Mouse (Mus musculus) hindbrain, embryonic 15.5 days (tissue): ENCODE data around the gene Cdc42bpb. TPM values are rescaled to one million over a fixed set of nuclear protein-coding genes. Genes with fewer than 3 reads are reported as not detected.
A peak's percentile ranks its signal among the peaks of the same experiment; 100 is the strongest.

Experiments used
- ATAC-seq: fragments of 200-750 bp; cut with Nextera tagmentation; 2 replicates; pipeline ENCODE4 v1.8.0; 2017; ENCODE audit warnings: low read depth, moderate number of reproducible peaks, moderate TSS enrichment; ENCODE audit not compliant: low FRiP score
- H3K27ac ChIP-seq: fragments of 300-500 bp; sonication (generic); replicated peaks from 2 replicates; pipeline ENCODE4 v1.5.1; 2015; ENCODE audit warnings: mild to moderate bottlenecking, inconsistent platforms
- H3K27me3 ChIP-seq: fragments of 300-500 bp; sonication (generic); 2 replicates; pipeline ENCODE4 v1.6.1; 2015; ENCODE audit warnings: control low read depth, inconsistent platforms
- H3K36me3 ChIP-seq: fragments of 300-500 bp; sonication (generic); 2 replicates; pipeline ENCODE4 v1.6.1; 2015; ENCODE audit warnings: control low read depth, inconsistent platforms
- H3K4me1 ChIP-seq: fragments of 300-500 bp; sonication (generic); replicated peaks from 2 replicates; pipeline ENCODE4 v1.6.1; 2015; ENCODE audit warnings: control low read depth, inconsistent platforms
- H3K4me2 ChIP-seq: fragments of 300-500 bp; sonication (generic); 2 replicates; pipeline ENCODE4 v1.6.1; 2015; ENCODE audit warnings: moderate library complexity, mild to moderate bottlenecking, inconsistent platforms
- H3K4me3 ChIP-seq: fragments of 300-500 bp; sonication (generic); 2 replicates; pipeline ENCODE4 v1.5.1; 2015; ENCODE audit warnings: mild to moderate bottlenecking, inconsistent platforms
- H3K9ac ChIP-seq: fragments of 300-500 bp; sonication (generic); 2 replicates; pipeline ENCODE4 v1.6.1; 2015; ENCODE audit warnings: inconsistent platforms
- H3K9me3 ChIP-seq: fragments of 300-500 bp; sonication (generic); 2 replicates; pipeline ENCODE4 v1.6.1; 2016; ENCODE audit warnings: control low read depth, inconsistent platforms
- WGBS: fragments of 180-500 bp; shearing (Covaris S2); methylation state at CpG from one replicate; pipeline ENCODE4 v1.1.7; 2015; 5-methylcytosine and 5-hydroxymethylcytosine counted together
- polyA plus RNA-seq: library from polyadenylated mRNA; unstranded; fragments of >200 nt; fragmentation: Nextera tagmentation; extraction: Ambion mirVana; gene quantifications from 2 replicates; pipeline ENCODE4 v1.2.1, GENCODE M21; 2015

Cdc42bpb gene
- polyA plus RNA-seq, 1 experiment from 2014 or later = 42.4 TPM

DNA sequence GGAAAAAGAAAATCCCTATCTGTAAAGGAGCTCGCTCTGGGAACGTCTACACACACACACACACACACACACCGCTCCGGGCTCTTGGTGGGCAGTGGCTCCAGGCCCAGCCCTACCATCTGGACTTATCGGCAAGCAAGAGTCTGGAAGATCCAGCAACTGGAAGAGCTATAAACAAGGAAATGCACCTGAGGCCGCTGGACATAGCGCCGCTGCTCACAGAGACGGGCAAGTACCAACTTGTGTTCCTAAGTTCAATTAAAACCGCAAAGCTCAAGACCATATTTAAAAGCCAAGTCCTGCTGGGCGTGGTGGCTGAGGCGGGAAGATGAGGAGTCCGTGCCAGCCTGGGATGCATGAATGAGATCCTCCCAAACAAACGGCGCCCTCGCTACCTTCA lies 16.8 kb downstream of the Cdc42bpb start:
- no peaks in the 10 kb centered on the region for H3K9me3 ChIP-seq
- ATAC-seq = no peak
- no peak overlapping the region for H3K4me2 ChIP-seq
- no peak overlapping the region for H3K9ac ChIP-seq
- no peak overlapping the region for H3K27ac ChIP-seq
- no peaks in the 10 kb centered on the region for H3K36me3 ChIP-seq
- no peaks in the 10 kb centered on the region for H3K27me3 ChIP-seq
- H3K4me3 ChIP-seq = no peak overlapping the region
- peaks cover 61% of the 10 kb centered on the region for H3K4me1 ChIP-seq
- 79% methylated on average over 16 of the region's 16 CpGs for WGBS

- H3K9me3 ChIP-seq = no peaks in the 10 kb centered on the region
- peaks cover 62% of the 10 kb centered on the region for H3K4me1 ChIP-seq
- H3K4me3 ChIP-seq = no peak overlapping the region
- H3K27me3 ChIP-seq = no peaks in the 10 kb centered on the region
- H3K36me3 ChIP-seq = no peaks in the 10 kb centered on the region
- H3K27ac ChIP-seq = no peak overlapping the region
- ATAC-seq = no peak
- H3K4me2 ChIP-seq = no peak overlapping the region
- no peak overlapping the region for H3K9ac ChIP-seq
- 87% methylated on average over 8 of the region's 8 CpGs for WGBS
These were observed 21.3 kb downstream of the Cdc42bpb start for GRCm38 (mm10) chr12:111356216-111356615.

GRCm38 (mm10) chr12:111354142-111354541 lies 23.4 kb downstream of the Cdc42bpb start:
- Histone ChIP-seq H3K4me2 (no peak overlapping the region), H3K4me1 (peaks cover 56% of the 10 kb centered on the region), H3K36me3 (no peaks in the 10 kb centered on the region), H3K27ac (peak overlapping the region; percentile 23; the same call in 1 of the 2 replicates), H3K9ac (no peak overlapping the region), H3K27me3 (no peaks in the 10 kb centered on the region), H3K9me3 (no peaks in the 10 kb centered on the region), H3K4me3 (no peak overlapping the region)
- 77% methylated on average over 5 of the region's 5 CpGs for WGBS
- no peak for ATAC-seq

DNA sequence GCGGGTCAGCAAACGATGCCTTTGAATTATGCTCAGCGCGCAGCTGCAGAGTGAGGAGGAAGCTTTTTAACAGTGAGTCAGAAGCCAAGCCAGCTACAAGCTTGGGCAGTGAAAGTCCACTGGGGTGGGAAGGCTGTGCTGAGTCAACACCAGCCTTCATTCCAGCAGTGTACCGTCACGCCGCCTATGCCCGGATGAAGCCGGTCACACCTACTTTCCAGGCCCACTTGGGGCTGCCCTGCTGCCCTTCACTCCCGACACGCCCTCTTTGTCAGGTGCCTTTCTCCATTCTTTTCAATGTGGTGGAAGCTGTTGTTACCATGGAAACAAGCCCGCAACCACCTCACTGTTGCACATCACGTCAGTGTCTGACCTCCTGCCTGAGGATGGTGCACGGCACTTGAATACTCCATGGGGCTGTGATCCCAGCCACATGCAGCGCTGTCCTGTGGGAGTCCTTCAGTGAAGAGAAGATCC lies 24.0 kb downstream of the Cdc42bpb start:
- H3K4me2 ChIP-seq = peak overlapping the region; percentile 10; the same call in 1 of the 2 replicates
- no peaks in the 10 kb centered on the region for H3K36me3 ChIP-seq
- H3K27me3 ChIP-seq = no peaks in the 10 kb centered on the region
- H3K9ac ChIP-seq = no peak overlapping the region
- H3K9me3 ChIP-seq = no peaks in the 10 kb centered on the region
- no peak overlapping the region for H3K4me3 ChIP-seq
- peak; percentile 71 for ATAC-seq
- peaks cover 58% of the 10 kb centered on the region for H3K4me1 ChIP-seq
- WGBS = 28% methylated on average over 15 of the region's 15 CpGs
- H3K27ac ChIP-seq = peak overlapping the region; percentile 23

DNA sequence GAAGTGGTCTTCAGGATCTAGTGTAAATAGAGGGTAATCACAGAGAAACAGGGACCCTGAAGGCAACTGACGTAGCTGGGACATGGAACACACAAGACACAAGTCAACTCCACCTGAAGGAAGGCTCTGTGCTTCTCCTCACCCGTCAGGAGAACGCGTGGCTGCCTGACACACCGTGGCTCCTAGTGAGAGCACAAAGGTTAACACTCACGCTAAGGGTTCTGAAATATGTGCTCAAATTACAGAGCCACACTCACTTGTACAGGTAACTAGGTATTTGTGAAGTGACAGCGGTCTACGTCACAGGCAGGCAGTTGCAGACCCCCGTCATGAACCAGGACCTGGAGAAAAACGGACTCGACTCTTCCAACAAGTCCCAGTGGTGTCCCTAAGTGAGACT lies 24.5 kb downstream of the Cdc42bpb start:
- H3K4me1 ChIP-seq = peaks cover 53% of the 10 kb centered on the region
- H3K9ac ChIP-seq = no peak overlapping the region
- no peaks in the 10 kb centered on the region for H3K27me3 ChIP-seq
- WGBS = 82% methylated on average over 11 of the region's 11 CpGs
- H3K4me3 ChIP-seq = no peak overlapping the region
- no peaks in the 10 kb centered on the region for H3K9me3 ChIP-seq
- ATAC-seq = 0 out of 2 replicates have a peak, but pooled peaks have one; percentile 4
- peak overlapping the region; percentile 10; the same call in 1 of the 2 replicates for H3K4me2 ChIP-seq
- H3K27ac ChIP-seq = peak overlapping the region; percentile 23
- H3K36me3 ChIP-seq = no peaks in the 10 kb centered on the region

GRCm38 (mm10) chr12:111352520-111352919 lies 25.0 kb downstream of the Cdc42bpb start:
- no peak overlapping the region for H3K4me3 ChIP-seq
- no peak overlapping the region for H3K9ac ChIP-seq
- H3K9me3 ChIP-seq = no peaks in the 10 kb centered on the region
- H3K36me3 ChIP-seq = no peaks in the 10 kb centered on the region
- peaks cover 48% of the 10 kb centered on the region for H3K4me1 ChIP-seq
- H3K27ac ChIP-seq = no peak overlapping the region
- H3K27me3 ChIP-seq = no peaks in the 10 kb centered on the region
- H3K4me2 ChIP-seq = no peak overlapping the region
- ATAC-seq = no peak
- 82% methylated on average over 10 of the region's 10 CpGs for WGBS

- no peaks in the 10 kb centered on the region for H3K9me3 ChIP-seq
- WGBS = 90% methylated on average over 15 of the region's 15 CpGs
These were observed 27.8 kb downstream of the Cdc42bpb start for GRCm38 (mm10) chr12:111349540-111350231.

DNA sequence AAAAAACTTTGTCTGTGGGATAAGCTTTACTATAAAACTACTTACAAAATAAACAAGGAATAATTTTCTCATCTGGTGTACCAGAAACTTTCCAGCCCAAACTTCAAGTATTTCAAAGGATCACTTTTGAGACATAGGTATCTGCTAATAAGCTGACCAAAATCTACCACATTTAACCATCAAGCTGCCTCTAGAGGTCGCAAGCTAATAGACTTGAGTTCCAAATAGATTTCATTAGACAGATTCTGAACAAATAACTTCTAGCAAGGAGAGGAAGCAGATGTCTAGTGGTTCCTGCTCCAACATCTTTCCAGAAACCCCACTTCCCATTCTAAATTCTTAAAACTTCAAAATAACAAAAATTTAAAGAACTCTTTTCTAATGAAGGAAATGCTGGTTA lies 33.6 kb downstream of the Cdc42bpb start:
- Histone ChIP-seq H3K9me3 (no peaks in the 10 kb centered on the region), H3K9ac (no peak overlapping the region), H3K4me2 (no peak overlapping the region), H3K4me1 (peaks cover 8% of the 10 kb centered on the region; the same call in 1 of the 2 replicates), H3K4me3 (no peak overlapping the region), H3K27ac (no peak overlapping the region), H3K27me3 (no peaks in the 10 kb centered on the region), H3K36me3 (peaks cover 18% of the 10 kb centered on the region)
- ATAC-seq = no peak
- 58% methylated on average over 1 of the region's 1 CpGs for WGBS

More at GRCm38 (mm10) chr12:111349540-111350231, 27.8 kb downstream of the Cdc42bpb start:
- H3K9ac ChIP-seq = no peak overlapping the region
- no peak overlapping the region for H3K4me3 ChIP-seq
- H3K27me3 ChIP-seq = no peaks in the 10 kb centered on the region
- ATAC-seq = no peak
- no peak overlapping the region for H3K4me2 ChIP-seq
- H3K4me1 ChIP-seq = peaks cover 34% of the 10 kb centered on the region
- H3K27ac ChIP-seq = no peak overlapping the region
- no peaks in the 10 kb centered on the region for H3K36me3 ChIP-seq

DNA sequence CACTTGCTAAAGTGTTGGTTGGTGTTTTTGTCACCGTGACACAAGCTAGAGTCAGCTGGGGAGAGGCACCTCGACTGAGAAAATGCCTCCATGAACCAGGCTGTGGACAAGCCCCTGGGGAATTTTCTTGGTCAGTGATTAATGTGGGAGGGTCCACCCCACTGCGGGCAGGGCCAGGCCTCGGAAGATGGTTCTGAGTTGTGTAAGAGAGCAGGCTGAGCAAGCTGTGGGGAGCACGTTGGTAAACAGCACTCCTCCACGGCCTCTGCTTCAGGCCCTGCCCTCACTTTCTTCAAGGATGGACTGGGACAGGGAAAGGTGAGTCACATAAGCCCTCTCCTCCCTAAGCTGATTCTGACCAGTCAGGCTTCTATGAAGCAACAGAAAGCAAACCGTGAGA lies 36.8 kb downstream of the Cdc42bpb start:
- no peaks in the 10 kb centered on the region for H3K27me3 ChIP-seq
- WGBS = 79% methylated on average over 7 of the region's 7 CpGs
- H3K4me2 ChIP-seq = no peak overlapping the region
- H3K4me3 ChIP-seq = no peak overlapping the region
- no peak for ATAC-seq
- H3K4me1 ChIP-seq = no peaks in the 10 kb centered on the region
- H3K27ac ChIP-seq = no peak overlapping the region
- H3K9me3 ChIP-seq = no peaks in the 10 kb centered on the region
- H3K9ac ChIP-seq = no peak overlapping the region
- peaks cover 38% of the 10 kb centered on the region for H3K36me3 ChIP-seq

GRCm38 (mm10) chr12:111337864-111338354 lies 39.6 kb downstream of the Cdc42bpb start:
- Histone ChIP-seq H3K4me3 (no peak overlapping the region), H3K9me3 (no peaks in the 10 kb centered on the region), H3K27me3 (no peaks in the 10 kb centered on the region), H3K9ac (no peak overlapping the region), H3K4me2 (no peak overlapping the region), H3K36me3 (peaks cover 47% of the 10 kb centered on the region), H3K4me1 (no peaks in the 10 kb centered on the region; the same call in 1 of the 2 replicates), H3K27ac (no peak overlapping the region)
- no peak for ATAC-seq
- 80% methylated on average over 15 of the region's 15 CpGs for WGBS

DNA sequence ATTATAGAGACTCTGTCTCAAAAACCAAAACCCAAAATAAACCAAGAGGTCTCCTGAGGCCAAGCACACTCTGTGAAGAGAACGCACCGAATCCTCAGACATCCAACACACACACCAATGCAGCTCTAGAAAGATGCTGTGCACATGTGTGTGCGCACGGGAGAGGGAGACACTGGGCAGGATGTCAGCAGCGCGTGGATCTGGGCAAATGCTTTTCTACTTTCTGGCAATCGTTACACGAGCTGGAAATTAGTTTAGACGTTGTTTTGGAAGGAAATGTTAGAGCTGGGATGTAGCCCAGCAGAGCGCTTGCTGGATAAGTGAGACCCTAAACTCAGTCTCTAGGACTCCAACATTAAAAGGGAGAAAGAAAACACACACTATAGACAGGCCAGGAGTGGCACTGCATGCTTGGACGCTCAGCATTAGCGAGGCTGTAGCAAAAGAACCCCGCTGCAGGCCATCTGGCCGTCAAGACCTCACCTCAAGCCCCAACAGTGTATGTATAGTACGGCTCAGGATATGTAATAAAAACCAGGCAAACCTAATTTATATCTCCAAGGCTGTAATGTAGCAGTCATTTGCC lies 44.4 kb downstream of the Cdc42bpb start:
- 68% methylated on average over 15 of the region's 15 CpGs for WGBS
- H3K36me3 ChIP-seq = peaks cover 31% of the 10 kb centered on the region
- no peak overlapping the region for H3K4me3 ChIP-seq
- H3K9ac ChIP-seq = no peak overlapping the region
- 0 out of 2 replicates have a peak overlapping the region, but pooled peaks have one; percentile 15 for H3K27ac ChIP-seq
- H3K27me3 ChIP-seq = no peaks in the 10 kb centered on the region
- H3K4me2 ChIP-seq = no peak overlapping the region
- no peaks in the 10 kb centered on the region; the same call in 1 of the 2 replicates for H3K4me1 ChIP-seq
- no peak for ATAC-seq
- H3K9me3 ChIP-seq = no peaks in the 10 kb centered on the region

GRCm38 (mm10) chr12:111332443-111332842 lies 45.1 kb downstream of the Cdc42bpb start:
- H3K4me3 ChIP-seq = no peak overlapping the region
- no peak overlapping the region for H3K27ac ChIP-seq
- H3K9ac ChIP-seq = no peak overlapping the region
- H3K9me3 ChIP-seq = no peaks in the 10 kb centered on the region
- WGBS = 93% methylated on average over 11 of the region's 11 CpGs
- H3K27me3 ChIP-seq = no peaks in the 10 kb centered on the region
- no peaks in the 10 kb centered on the region; the same call in 1 of the 2 replicates for H3K4me1 ChIP-seq
- no peak overlapping the region for H3K4me2 ChIP-seq
- H3K36me3 ChIP-seq = peaks cover 36% of the 10 kb centered on the region
- ATAC-seq = no peak
